Mouse (Mus musculus): ENCODE results near the gene Adad2. TPM values are rescaled to one million over a fixed set of nuclear protein-coding genes. Genes with fewer than 3 reads are reported as not detected.

Adad2 gene
- polyA plus RNA-seq, 1 experiment from 2014 or later = 0.24 TPM

DNA sequence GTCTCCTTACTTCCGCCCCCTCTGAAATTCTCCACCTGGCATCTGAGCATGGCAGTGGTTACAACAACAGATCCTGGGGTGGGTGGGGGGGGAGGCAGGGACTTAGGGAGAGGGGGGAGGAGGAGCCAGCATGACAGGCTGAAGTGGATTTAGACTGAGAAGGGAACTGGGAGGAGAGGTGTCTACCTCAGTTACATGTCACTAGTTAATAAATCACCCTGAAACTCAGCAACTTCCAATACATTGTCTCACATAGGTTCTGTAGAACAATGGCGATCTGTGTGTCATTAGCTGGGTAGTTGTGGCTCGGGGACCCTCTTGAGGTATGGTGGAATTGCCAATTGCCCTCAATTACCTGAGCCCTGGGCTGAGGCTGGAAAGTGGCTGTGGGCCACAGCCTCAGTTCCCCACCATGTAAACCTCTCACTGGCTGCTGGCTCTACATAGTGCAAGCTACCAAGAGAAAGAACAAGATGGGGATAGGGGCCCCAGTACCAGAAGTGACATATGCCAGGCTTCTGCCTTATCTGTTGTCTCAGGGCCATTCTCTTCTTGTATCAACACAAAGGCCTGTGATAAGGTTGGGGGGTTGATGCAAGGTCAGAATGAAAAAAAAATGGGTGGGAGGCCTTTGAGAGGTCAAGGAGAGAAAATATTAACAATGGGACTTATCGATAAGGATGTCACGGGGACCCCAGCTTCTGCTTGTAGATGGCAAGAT is 31.9 kb upstream of the Adad2 start:
- no peaks in the 10 kb centered on the region for H3K36me3 ChIP-seq
- no peak overlapping the region for H3K9ac ChIP-seq
- no peak for ATAC-seq (ENCODE audit: insufficient number of reproducible peaks, low FRiP score, low TSS enrichment, low read depth)
- H3K27ac ChIP-seq (replicated peaks) = no peak overlapping the region
- 87% methylated on average over 5 of the region's 5 CpGs for WGBS
- H3K9me3 ChIP-seq (replicated peaks) = no peaks in the 10 kb centered on the region
- H3K4me1 ChIP-seq = no peaks in the 10 kb centered on the region
- no peak overlapping the region for H3K4me2 ChIP-seq (replicated peaks)
- peaks cover 24% of the 10 kb centered on the region for H3K27me3 ChIP-seq
- no peak overlapping the region for H3K4me3 ChIP-seq (replicated peaks)

DNA sequence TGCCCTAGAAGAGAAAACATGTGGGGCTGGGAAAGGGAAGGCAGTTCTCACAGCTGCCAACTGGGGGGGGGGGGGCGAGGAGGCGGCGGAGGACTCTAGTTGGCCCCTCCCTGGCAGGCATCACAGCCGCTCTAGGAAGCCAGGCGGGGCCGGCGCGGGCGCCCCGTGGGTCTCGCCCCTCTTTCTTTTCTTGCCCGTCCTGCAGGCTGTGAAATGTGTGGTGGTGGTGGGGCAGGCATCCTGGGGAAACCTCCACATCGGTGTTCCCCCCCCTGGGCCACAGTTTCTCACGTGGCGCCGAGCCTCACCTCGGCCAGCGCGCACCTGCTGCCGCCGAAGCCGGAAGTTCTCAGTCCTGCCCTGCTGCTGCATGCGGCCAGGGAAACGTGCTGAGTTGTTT is 26.6 kb upstream of the Adad2 start:
- 18% methylated on average over 23 of the region's 24 CpGs for WGBS
- Histone ChIP-seq H3K4me2 (replicated peaks) (peak overlapping the region; percentile 61), H3K9ac (no peak overlapping the region; the same call in 1 of the 2 replicates), H3K4me3 (replicated peaks) (peak overlapping the region; percentile 37), H3K9me3 (replicated peaks) (no peaks in the 10 kb centered on the region), H3K4me1 (peaks cover 5% of the 10 kb centered on the region), H3K36me3 (no peaks in the 10 kb centered on the region), H3K27ac (replicated peaks) (no peak overlapping the region), H3K27me3 (no peaks in the 10 kb centered on the region)
- no peak for ATAC-seq (ENCODE audit: insufficient number of reproducible peaks, low FRiP score, low TSS enrichment, low read depth)

DNA sequence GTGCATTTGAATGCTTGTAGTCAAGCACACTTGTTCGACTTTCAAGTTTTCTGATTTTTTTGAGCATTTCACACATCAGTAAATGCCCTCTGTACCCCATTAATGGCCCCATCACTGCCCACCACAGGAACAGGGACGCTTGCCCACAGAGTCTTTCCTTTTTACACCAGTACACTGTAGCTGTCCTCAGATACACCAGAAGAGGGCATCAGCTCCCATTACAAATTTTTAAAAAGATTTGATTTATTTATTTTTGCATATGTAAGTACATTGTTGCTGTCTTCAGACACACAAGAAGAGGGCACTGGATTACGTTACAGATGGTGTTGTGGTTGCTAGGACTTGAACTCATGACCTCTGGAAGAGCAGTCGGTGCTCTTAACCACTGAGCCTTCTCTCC is 24.2 kb upstream of the Adad2 start:
- Histone ChIP-seq H3K9ac (no peak overlapping the region), H3K4me2 (replicated peaks) (no peak overlapping the region), H3K9me3 (replicated peaks) (no peaks in the 10 kb centered on the region), H3K4me1 (peaks cover 5% of the 10 kb centered on the region), H3K4me3 (replicated peaks) (no peak overlapping the region), H3K27me3 (no peaks in the 10 kb centered on the region), H3K27ac (replicated peaks) (no peak overlapping the region), H3K36me3 (no peaks in the 10 kb centered on the region)
- 57% methylated on average over 4 of the region's 4 CpGs for WGBS
- no peak for ATAC-seq (ENCODE audit: insufficient number of reproducible peaks, low FRiP score, low TSS enrichment, low read depth)

DNA sequence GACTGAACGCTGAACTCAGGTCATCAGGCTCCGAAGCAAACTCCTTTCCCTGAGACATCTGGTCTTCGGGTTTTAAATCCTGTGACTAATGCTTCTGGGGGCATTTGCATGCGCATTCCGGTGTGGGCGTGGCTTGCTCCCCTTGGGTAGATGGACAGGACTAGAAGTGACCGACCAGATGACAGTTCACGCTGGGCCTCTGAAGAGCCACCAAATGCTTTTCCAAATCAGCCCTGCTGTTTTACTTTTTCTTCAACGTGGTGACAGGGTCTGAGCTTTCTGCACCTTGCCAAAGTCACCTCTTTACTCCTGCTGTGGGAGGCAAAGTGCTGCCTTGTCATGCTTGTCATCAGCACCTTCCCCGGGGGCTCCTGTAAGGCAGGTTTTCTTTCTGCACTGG is 23.7 kb upstream of the Adad2 start:
- Histone ChIP-seq H3K4me2 (replicated peaks) (no peak overlapping the region), H3K4me1 (peaks cover 5% of the 10 kb centered on the region), H3K9ac (no peak overlapping the region), H3K27me3 (no peaks in the 10 kb centered on the region), H3K36me3 (no peaks in the 10 kb centered on the region), H3K27ac (replicated peaks) (no peak overlapping the region), H3K4me3 (replicated peaks) (no peak overlapping the region), H3K9me3 (replicated peaks) (no peaks in the 10 kb centered on the region)
- 19% methylated on average over 10 of the region's 10 CpGs for WGBS
- ATAC-seq (ENCODE audit: insufficient number of reproducible peaks, low FRiP score, low TSS enrichment, low read depth) = no peak

DNA sequence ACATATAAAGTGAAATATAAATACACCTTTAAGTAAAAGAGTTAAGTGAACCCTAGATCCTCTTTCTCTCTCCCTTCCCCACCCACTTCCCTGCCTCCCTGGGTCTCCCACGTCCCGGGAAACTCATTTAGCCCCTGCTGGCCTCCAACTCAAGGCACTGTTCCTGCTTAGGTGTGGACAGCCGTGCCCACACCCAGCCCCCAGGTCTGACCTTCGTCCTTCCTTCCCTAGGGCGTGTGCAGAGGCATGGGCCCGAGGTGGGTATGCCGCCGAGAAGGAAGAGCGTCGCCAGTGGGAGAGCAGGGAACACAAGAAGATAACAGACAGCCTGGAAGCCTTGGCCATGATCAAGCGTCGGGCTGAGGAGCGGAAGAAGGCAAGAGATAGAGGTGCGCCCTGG is 22.2 kb upstream of the Adad2 start:
- Histone ChIP-seq H3K27me3 (no peaks in the 10 kb centered on the region), H3K9ac (no peak overlapping the region), H3K27ac (replicated peaks) (no peak overlapping the region), H3K4me3 (replicated peaks) (no peak overlapping the region), H3K4me1 (peaks cover 5% of the 10 kb centered on the region), H3K36me3 (no peaks in the 10 kb centered on the region), H3K9me3 (replicated peaks) (no peaks in the 10 kb centered on the region), H3K4me2 (replicated peaks) (no peak overlapping the region)
- 80% methylated on average over 14 of the region's 14 CpGs for WGBS
- no peak for ATAC-seq (ENCODE audit: insufficient number of reproducible peaks, low FRiP score, low TSS enrichment, low read depth)

DNA sequence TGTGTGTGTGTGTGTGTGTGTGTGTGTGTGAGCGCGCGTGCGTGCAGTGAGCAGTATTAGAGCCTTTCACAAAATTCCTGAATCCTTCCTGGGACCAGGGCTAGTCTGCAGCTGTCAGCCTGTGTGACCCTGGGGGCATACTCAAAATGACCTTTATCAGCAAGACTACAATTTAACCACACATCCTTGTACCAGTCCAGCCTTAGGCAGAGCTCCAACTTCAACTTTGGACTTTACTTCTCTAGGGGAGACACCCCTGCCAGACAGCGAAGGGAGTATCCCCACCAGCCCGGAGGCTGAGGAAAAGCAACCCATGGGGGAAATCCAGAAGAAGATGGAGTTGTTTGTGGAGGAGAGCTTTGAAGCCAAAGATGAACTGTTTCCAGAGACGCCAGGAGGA is 21.1 kb upstream of the Adad2 start:
- Histone ChIP-seq H3K27ac (replicated peaks) (no peak overlapping the region), H3K27me3 (no peaks in the 10 kb centered on the region), H3K9me3 (replicated peaks) (no peaks in the 10 kb centered on the region), H3K4me2 (replicated peaks) (no peak overlapping the region), H3K4me1 (no peaks in the 10 kb centered on the region; the same call in 1 of the 2 replicates), H3K36me3 (peaks cover 1% of the 10 kb centered on the region; the same call in 1 of the 2 replicates), H3K4me3 (replicated peaks) (no peak overlapping the region), H3K9ac (no peak overlapping the region)
- 86% methylated on average over 7 of the region's 7 CpGs for WGBS
- ATAC-seq (ENCODE audit: insufficient number of reproducible peaks, low FRiP score, low TSS enrichment, low read depth) = no peak

DNA sequence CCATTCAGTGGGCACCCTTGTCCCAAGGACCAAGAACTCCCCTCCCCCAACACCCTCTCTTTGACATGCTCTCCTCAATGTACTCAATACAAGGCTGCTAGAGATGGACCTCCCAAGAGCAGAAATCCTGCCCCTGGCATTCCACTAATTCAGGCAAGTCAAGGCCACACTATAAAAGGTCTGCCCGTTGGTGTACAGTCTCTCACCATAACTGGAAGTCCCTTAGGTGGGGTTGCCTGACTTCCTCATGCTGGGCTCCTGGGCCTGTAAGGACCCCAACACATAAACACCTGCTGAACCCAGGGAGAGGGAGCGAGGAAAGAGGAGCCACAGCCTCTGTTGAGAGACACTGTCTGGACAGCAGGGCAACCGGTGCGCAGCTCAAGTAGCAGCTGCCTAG is 8.8 kb upstream of the Adad2 start:
- WGBS = 89% methylated on average over 4 of the region's 4 CpGs
- Histone ChIP-seq H3K9me3 (replicated peaks) (no peaks in the 10 kb centered on the region), H3K4me1 (peaks cover 16% of the 10 kb centered on the region), H3K27me3 (no peaks in the 10 kb centered on the region), H3K4me3 (replicated peaks) (peak overlapping the region; percentile 61), H3K4me2 (replicated peaks) (peak overlapping the region; percentile 78), H3K36me3 (peaks cover 35% of the 10 kb centered on the region), H3K9ac (no peak overlapping the region), H3K27ac (replicated peaks) (no peak overlapping the region)
- no peak for ATAC-seq (ENCODE audit: insufficient number of reproducible peaks, low FRiP score, low TSS enrichment, low read depth)

DNA sequence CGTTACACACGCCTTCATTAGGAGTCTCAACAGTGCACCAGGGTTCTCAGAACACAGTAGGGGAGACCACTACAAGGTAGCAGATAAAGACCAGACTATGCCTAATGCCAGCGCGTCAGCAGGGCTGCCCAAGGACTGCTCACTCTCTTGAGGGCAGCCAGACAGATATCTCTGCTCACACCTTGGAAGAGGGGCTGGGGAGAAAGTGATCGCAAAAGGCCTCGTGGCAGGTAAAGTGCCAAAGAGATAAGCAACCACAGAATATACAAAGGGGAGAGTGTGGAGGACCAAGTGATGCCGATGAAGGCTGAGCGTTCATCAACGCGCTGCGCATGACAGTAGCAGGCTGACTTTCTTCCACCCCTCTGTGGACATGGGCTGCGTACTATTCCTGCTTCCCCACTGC is 8.1 kb upstream of the Adad2 start:
- H3K27ac ChIP-seq (replicated peaks) = 0 out of 2 replicates have a peak overlapping the region, but pooled peaks have one; percentile 17
- no peaks in the 10 kb centered on the region for H3K9me3 ChIP-seq (replicated peaks)
- H3K4me3 ChIP-seq (replicated peaks) = peak overlapping the region; percentile 61
- no peaks in the 10 kb centered on the region for H3K27me3 ChIP-seq
- H3K36me3 ChIP-seq = peaks cover 29% of the 10 kb centered on the region
- H3K4me1 ChIP-seq = peaks cover 16% of the 10 kb centered on the region
- no peak for ATAC-seq (ENCODE audit: insufficient number of reproducible peaks, low FRiP score, low TSS enrichment, low read depth)
- peak overlapping the region; percentile 78 for H3K4me2 ChIP-seq (replicated peaks)
- H3K9ac ChIP-seq = peak overlapping the region; percentile 59
- WGBS = 41% methylated on average over 12 of the region's 12 CpGs

DNA sequence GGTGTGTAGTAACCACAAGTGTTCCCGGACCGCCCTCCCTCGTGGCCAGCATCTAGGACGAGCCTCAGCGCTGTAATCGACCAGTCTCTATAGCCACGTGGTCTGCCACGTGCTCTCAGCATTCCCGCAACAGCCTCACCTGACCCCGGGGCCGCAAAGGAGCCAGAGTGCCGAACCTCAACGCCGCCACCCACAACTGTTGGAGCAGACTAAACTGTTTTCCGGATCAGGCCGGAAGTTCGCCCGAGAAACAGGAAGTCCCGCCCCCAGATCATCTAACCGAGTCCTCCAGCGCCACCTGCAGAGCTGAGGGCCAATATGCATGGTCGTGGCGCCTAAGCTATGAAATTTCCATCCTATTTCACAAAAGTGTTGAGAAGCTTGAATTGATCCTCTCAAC is 7.6 kb upstream of the Adad2 start, which contains the start of gene Taf1c:
Gene Taf1c, minus strand, starts transcription at position 227 of the 400 bp plus-strand sequence.
- peak; percentile 68 for ATAC-seq (ENCODE audit: insufficient number of reproducible peaks, low FRiP score, low TSS enrichment, low read depth)

DNA sequence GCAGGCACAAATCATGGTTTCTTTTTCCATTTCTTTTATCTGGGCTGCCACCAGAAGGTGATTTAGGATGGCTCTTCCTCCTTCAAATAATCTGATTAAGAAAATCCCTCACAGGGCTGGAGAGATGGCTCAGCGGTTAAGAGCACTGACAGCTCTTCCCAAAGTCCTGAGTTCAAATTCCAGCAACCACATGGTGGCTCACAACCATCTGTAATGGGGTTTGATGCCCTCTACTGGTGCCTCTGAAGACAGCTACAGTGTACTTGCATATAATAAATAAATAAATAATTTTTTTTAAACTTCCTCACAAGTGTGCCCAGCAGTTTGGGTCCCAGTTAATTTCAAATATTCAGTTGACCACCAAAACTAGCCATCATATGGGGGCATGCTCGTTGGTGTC is 6.3 kb upstream of the Adad2 start:
- no peak overlapping the region for H3K27ac ChIP-seq (replicated peaks)
- 84% methylated on average over 2 of the region's 2 CpGs for WGBS
- no peak overlapping the region for H3K9ac ChIP-seq
- ATAC-seq (ENCODE audit: insufficient number of reproducible peaks, low FRiP score, low TSS enrichment, low read depth) = no peak
- no peak overlapping the region for H3K4me3 ChIP-seq (replicated peaks)
- H3K4me1 ChIP-seq = peaks cover 16% of the 10 kb centered on the region
- H3K4me2 ChIP-seq (replicated peaks) = no peak overlapping the region
- peaks cover 11% of the 10 kb centered on the region for H3K36me3 ChIP-seq
- H3K9me3 ChIP-seq (replicated peaks) = no peaks in the 10 kb centered on the region
- H3K27me3 ChIP-seq = no peaks in the 10 kb centered on the region

More for the DNA sequence above, 7.6 kb upstream of the Adad2 start, which contains the start of gene Taf1c:
- Histone ChIP-seq H3K4me2 (replicated peaks) (peak within 1 kb of the TSS; percentile 78), H3K27me3 (no peaks in the 10 kb centered on the region), H3K4me1 (peaks cover 16% of the 10 kb centered on the region), H3K9ac (peak within 1 kb of the TSS; percentile 59), H3K27ac (replicated peaks) (0 out of 2 replicates have a peak within 1 kb of the TSS, but pooled peaks have one; percentile 17), H3K4me3 (replicated peaks) (peak within 1 kb of the TSS; percentile 61), H3K36me3 (peaks cover 23% of the 10 kb centered on the region), H3K9me3 (replicated peaks) (no peaks in the 10 kb centered on the region)
- 0% methylated on average over 23 of the region's 23 CpGs for WGBS

DNA sequence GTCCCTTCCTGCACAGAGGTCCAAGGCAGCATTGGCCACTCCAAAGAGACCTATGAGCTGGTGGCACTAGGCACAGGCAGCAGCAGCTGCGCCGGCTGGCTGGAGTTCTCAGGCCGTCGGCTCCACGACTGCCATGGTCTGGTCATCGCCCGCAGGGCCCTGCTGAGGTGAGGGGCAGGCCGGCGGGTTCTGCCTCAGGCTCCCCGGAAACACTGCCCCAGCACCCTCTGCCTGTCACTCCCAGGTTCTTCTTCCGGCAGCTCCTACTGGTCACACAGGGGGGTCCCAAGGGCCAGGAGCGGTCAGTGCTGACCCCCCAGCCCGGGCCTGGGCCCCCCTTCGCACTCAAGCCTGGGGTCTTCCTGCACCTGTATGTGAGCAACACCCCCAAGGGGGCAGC is 2.5 kb downstream of the Adad2 start:
- peaks cover 5% of the 10 kb centered on the region; the same call in 1 of the 2 replicates for H3K27me3 ChIP-seq
- H3K27ac ChIP-seq (replicated peaks) = no peak overlapping the region
- ATAC-seq (ENCODE audit: insufficient number of reproducible peaks, low FRiP score, low TSS enrichment, low read depth) = no peak
- no peak overlapping the region for H3K4me3 ChIP-seq (replicated peaks)
- H3K4me1 ChIP-seq = no peaks in the 10 kb centered on the region
- no peaks in the 10 kb centered on the region for H3K36me3 ChIP-seq
- no peak overlapping the region for H3K4me2 ChIP-seq (replicated peaks)
- no peaks in the 10 kb centered on the region for H3K9me3 ChIP-seq (replicated peaks)
- no peak overlapping the region for H3K9ac ChIP-seq
- WGBS = 68% methylated on average over 14 of the region's 14 CpGs

DNA sequence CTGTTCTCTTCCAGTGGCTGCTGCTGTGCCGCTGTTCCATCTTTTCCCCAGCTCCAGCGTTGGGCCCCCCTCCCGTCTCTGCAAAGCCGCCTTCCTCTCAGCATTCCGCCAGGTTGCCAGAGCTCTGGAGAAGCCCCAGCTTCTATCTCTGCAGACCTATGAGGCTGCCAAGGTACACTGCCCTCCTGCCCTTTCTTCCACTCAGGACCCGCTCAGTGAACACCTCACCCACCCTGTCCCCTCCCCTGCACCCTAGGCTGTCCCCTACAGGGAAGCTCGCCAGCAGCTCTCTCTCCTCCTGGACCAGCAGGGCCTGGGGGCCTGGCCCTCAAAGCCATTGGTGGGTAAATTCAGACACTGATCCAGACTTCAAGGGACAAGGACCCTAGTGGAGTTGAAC is 3.8 kb downstream of the Adad2 start:
- 65% methylated on average over 7 of the region's 7 CpGs for WGBS
- Histone ChIP-seq H3K4me1 (no peaks in the 10 kb centered on the region), H3K9ac (no peak overlapping the region), H3K9me3 (replicated peaks) (no peaks in the 10 kb centered on the region), H3K4me2 (replicated peaks) (no peak overlapping the region), H3K27ac (replicated peaks) (no peak overlapping the region), H3K4me3 (replicated peaks) (no peak overlapping the region), H3K27me3 (peaks cover 5% of the 10 kb centered on the region; the same call in 1 of the 2 replicates), H3K36me3 (no peaks in the 10 kb centered on the region)
- no peak for ATAC-seq (ENCODE audit: insufficient number of reproducible peaks, low FRiP score, low TSS enrichment, low read depth)
